Mouse (Mus musculus): ENCODE results near the gene Myt1l. TPM values are rescaled to one million over a fixed set of nuclear protein-coding genes. Genes with fewer than 3 reads are reported as not detected.
A peak's percentile ranks its signal among the peaks of the same experiment; 100 is the strongest.

Gene Myt1l
- polyA plus RNA-seq, 1 experiment from 2014 or later: 66.5 TPM

- H3K4me2 ChIP-seq (replicated peaks): peak overlapping the region; percentile 46
- no peak overlapping the region for H3K27ac ChIP-seq
- peaks cover 23% of the 10 kb centered on the region for H3K4me1 ChIP-seq
- no peak for ATAC-seq (ENCODE audit: low FRiP score, low read depth)
- H3K9ac ChIP-seq: no peak overlapping the region
- H3K9me3 ChIP-seq: no peaks in the 10 kb centered on the region
- 52% methylated on average over 5 of the region's 5 CpGs for WGBS
- H3K4me3 ChIP-seq: no peak overlapping the region
- H3K36me3 ChIP-seq: no peaks in the 10 kb centered on the region
- H3K27me3 ChIP-seq (replicated peaks): no peaks in the 10 kb centered on the region
Measured at GRCm38 (mm10) chr12:29539106-29539505, 10.9 kb downstream of the Myt1l start.

GRCm38 (mm10) chr12:29540741-29541140, 12.6 kb downstream of the Myt1l start:
- Histone ChIP-seq H3K9me3 (no peaks in the 10 kb centered on the region), H3K4me2 (replicated peaks) (no peak overlapping the region), H3K9ac (no peak overlapping the region), H3K4me3 (no peak overlapping the region), H3K27me3 (replicated peaks) (no peaks in the 10 kb centered on the region), H3K27ac (no peak overlapping the region), H3K36me3 (no peaks in the 10 kb centered on the region), H3K4me1 (peaks cover 16% of the 10 kb centered on the region)
- no peak for ATAC-seq (ENCODE audit: low FRiP score, low read depth)
- 85% methylated on average over 5 of the region's 5 CpGs for WGBS

GRCm38 (mm10) chr12:29546073-29546472, 17.9 kb downstream of the Myt1l start:
- Histone ChIP-seq H3K27ac (no peak overlapping the region), H3K4me3 (no peak overlapping the region), H3K4me2 (replicated peaks) (no peak overlapping the region), H3K4me1 (peaks cover 9% of the 10 kb centered on the region; the same call in 1 of the 2 replicates), H3K36me3 (no peaks in the 10 kb centered on the region), H3K9ac (no peak overlapping the region), H3K9me3 (no peaks in the 10 kb centered on the region), H3K27me3 (replicated peaks) (no peaks in the 10 kb centered on the region)
- 59% methylated on average over 3 of the region's 3 CpGs for WGBS
- no peak for ATAC-seq (ENCODE audit: low FRiP score, low read depth)

DNA sequence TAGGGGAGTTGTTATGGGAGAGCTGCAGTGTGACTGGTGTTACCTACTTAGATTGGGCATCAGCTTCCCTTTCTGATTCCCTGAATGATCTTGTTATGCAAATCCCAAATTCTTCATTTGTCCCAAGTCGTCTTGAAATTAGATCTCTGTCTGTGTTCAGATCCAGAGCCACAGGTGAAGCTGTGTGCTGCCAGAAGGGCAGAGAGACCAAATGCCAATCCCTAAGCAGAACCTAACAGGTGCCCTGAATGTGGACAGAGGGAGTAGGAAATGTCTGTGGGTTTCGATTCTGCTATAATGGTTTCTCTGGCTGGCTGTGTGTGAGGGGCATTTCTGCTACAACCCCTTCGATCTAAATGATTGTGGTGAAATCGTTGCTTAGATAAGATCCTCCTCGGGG, 18.9 kb downstream of the Myt1l start:
- Histone ChIP-seq H3K27ac (no peak overlapping the region), H3K36me3 (no peaks in the 10 kb centered on the region), H3K4me3 (no peak overlapping the region), H3K9ac (no peak overlapping the region), H3K27me3 (replicated peaks) (no peaks in the 10 kb centered on the region), H3K9me3 (no peaks in the 10 kb centered on the region), H3K4me2 (replicated peaks) (no peak overlapping the region), H3K4me1 (peaks cover 9% of the 10 kb centered on the region; the same call in 1 of the 2 replicates)
- no peak for ATAC-seq (ENCODE audit: low FRiP score, low read depth)
- WGBS: 84% methylated on average over 5 of the region's 5 CpGs

GRCm38 (mm10) chr12:29547755-29548154, 19.6 kb downstream of the Myt1l start:
- no peak overlapping the region for H3K27ac ChIP-seq
- H3K4me2 ChIP-seq (replicated peaks): no peak overlapping the region
- no peak for ATAC-seq (ENCODE audit: low FRiP score, low read depth)
- H3K9me3 ChIP-seq: no peaks in the 10 kb centered on the region
- H3K4me3 ChIP-seq: no peak overlapping the region
- H3K27me3 ChIP-seq (replicated peaks): no peaks in the 10 kb centered on the region
- peaks cover 9% of the 10 kb centered on the region; the same call in 1 of the 2 replicates for H3K4me1 ChIP-seq
- H3K9ac ChIP-seq: no peak overlapping the region
- H3K36me3 ChIP-seq: no peaks in the 10 kb centered on the region
- 71% methylated on average over 6 of the region's 6 CpGs for WGBS

DNA sequence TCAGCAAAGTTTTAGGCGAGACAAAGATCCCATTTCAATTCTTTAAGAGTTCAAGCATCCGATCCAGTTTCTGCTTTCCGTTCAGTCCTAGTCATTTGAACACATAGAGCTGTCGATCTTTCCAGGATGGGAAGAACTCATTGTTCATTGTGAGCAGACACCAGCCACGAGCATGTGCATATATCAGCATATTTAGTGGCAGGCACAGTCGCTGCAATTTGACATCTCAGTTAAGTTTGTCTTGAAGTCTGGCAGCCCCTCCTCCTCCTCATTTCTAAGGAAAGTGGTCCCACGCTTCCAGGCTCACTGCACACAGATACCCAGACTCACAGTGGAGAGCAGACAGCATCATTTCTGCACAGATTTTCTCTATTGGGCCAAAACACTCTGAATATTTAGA, 25.0 kb downstream of the Myt1l start:
- Histone ChIP-seq H3K27me3 (replicated peaks) (no peaks in the 10 kb centered on the region), H3K4me1 (peaks cover 8% of the 10 kb centered on the region; the same call in 1 of the 2 replicates), H3K27ac (no peak overlapping the region), H3K9me3 (no peaks in the 10 kb centered on the region), H3K9ac (no peak overlapping the region), H3K4me3 (no peak overlapping the region), H3K36me3 (no peaks in the 10 kb centered on the region), H3K4me2 (replicated peaks) (no peak overlapping the region)
- 65% methylated on average over 7 of the region's 7 CpGs for WGBS
- ATAC-seq (ENCODE audit: low FRiP score, low read depth): no peak

- 80% methylated on average over 4 of the region's 4 CpGs for WGBS
- H3K27me3 ChIP-seq (replicated peaks): no peaks in the 10 kb centered on the region
- no peak overlapping the region for H3K4me3 ChIP-seq
- no peak for ATAC-seq (ENCODE audit: low FRiP score, low read depth)
- no peak overlapping the region for H3K9ac ChIP-seq
- no peak overlapping the region for H3K27ac ChIP-seq
- H3K4me2 ChIP-seq (replicated peaks): no peak overlapping the region
- no peaks in the 10 kb centered on the region for H3K36me3 ChIP-seq
- peaks cover 8% of the 10 kb centered on the region; the same call in 1 of the 2 replicates for H3K4me1 ChIP-seq
- no peaks in the 10 kb centered on the region for H3K9me3 ChIP-seq
Measured at GRCm38 (mm10) chr12:29555718-29556117, 27.5 kb downstream of the Myt1l start.

GRCm38 (mm10) chr12:29556408-29556807, 28.2 kb downstream of the Myt1l start:
- H3K4me2 ChIP-seq (replicated peaks): no peak overlapping the region
- H3K9me3 ChIP-seq: no peaks in the 10 kb centered on the region
- H3K4me3 ChIP-seq: no peak overlapping the region
- H3K9ac ChIP-seq: no peak overlapping the region
- H3K4me1 ChIP-seq: peaks cover 8% of the 10 kb centered on the region; the same call in 1 of the 2 replicates
- H3K36me3 ChIP-seq: no peaks in the 10 kb centered on the region
- 36% methylated on average over 3 of the region's 3 CpGs for WGBS
- ATAC-seq (ENCODE audit: low FRiP score, low read depth): no peak
- no peaks in the 10 kb centered on the region for H3K27me3 ChIP-seq (replicated peaks)
- H3K27ac ChIP-seq: no peak overlapping the region

- peaks cover 8% of the 10 kb centered on the region; the same call in 1 of the 2 replicates for H3K4me1 ChIP-seq
- 67% methylated on average over 6 of the region's 6 CpGs for WGBS
- no peak overlapping the region for H3K4me3 ChIP-seq
- ATAC-seq (ENCODE audit: low FRiP score, low read depth): no peak
- no peak overlapping the region for H3K27ac ChIP-seq
- no peak overlapping the region for H3K9ac ChIP-seq
- H3K9me3 ChIP-seq: no peaks in the 10 kb centered on the region
- H3K36me3 ChIP-seq: no peaks in the 10 kb centered on the region
- no peaks in the 10 kb centered on the region for H3K27me3 ChIP-seq (replicated peaks)
- H3K4me2 ChIP-seq (replicated peaks): no peak overlapping the region
Measured at GRCm38 (mm10) chr12:29556901-29557300, 28.7 kb downstream of the Myt1l start.

DNA sequence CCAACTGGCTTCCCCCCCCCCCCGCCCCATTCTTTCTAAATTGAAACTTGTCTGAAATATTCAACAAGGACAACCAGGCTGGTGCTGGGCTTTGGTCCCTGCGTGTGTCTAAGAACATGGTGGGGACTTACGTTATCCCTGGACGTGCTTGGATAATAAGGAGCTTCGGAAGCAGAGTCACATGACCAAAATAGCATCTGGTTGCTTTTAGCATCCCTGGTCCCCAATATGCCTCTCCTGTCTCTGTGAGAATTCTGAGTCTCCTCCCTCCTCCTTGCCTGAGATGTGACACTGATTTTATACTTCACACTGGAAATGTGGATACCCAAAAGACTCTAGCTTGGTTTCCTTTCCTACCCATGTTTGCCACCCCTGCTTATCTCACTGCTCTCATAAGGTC, 31.6 kb downstream of the Myt1l start:
- Histone ChIP-seq H3K9me3 (no peaks in the 10 kb centered on the region), H3K27me3 (replicated peaks) (no peaks in the 10 kb centered on the region), H3K4me1 (peaks cover 8% of the 10 kb centered on the region; the same call in 1 of the 2 replicates), H3K4me3 (no peak overlapping the region), H3K27ac (no peak overlapping the region), H3K9ac (no peak overlapping the region), H3K4me2 (replicated peaks) (no peak overlapping the region), H3K36me3 (no peaks in the 10 kb centered on the region)
- no peak for ATAC-seq (ENCODE audit: low FRiP score, low read depth)
- WGBS: 80% methylated on average over 5 of the region's 5 CpGs

DNA sequence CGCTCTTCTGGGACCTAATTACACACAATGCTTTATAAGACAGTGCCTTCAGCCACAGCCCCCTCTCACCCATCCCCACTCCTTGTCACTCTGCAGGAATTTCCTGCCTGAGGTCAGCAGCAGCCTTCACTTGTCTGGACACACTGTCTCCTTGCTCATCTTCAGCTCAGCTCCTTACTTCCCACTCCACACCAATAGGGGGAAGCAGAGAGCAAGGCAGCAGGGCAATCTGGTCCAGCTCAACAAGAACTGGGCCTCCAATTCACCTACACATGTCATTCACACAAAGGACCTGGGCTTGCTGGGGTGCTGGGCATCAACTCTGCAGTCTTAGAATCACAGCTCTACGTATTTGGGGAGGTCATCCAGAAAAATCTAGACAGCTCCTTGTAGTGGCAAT, 33.0 kb downstream of the Myt1l start:
- Histone ChIP-seq H3K27ac (no peak overlapping the region), H3K4me2 (replicated peaks) (no peak overlapping the region), H3K9me3 (no peaks in the 10 kb centered on the region), H3K4me1 (peaks cover 5% of the 10 kb centered on the region; the same call in 1 of the 2 replicates), H3K9ac (no peak overlapping the region), H3K4me3 (no peak overlapping the region), H3K36me3 (no peaks in the 10 kb centered on the region), H3K27me3 (replicated peaks) (no peaks in the 10 kb centered on the region)
- WGBS: 90% methylated on average over 2 of the region's 2 CpGs
- no peak for ATAC-seq (ENCODE audit: low FRiP score, low read depth)

GRCm38 (mm10) chr12:29569311-29569710, 41.1 kb downstream of the Myt1l start:
- Histone ChIP-seq H3K27me3 (replicated peaks) (no peaks in the 10 kb centered on the region), H3K9me3 (no peaks in the 10 kb centered on the region)
- ATAC-seq (ENCODE audit: low FRiP score, low read depth): no peak

GRCm38 (mm10) chr12:29570351-29570750, 42.2 kb downstream of the Myt1l start:
- Histone ChIP-seq H3K36me3 (no peaks in the 10 kb centered on the region; the same call in 1 of the 2 replicates), H3K27ac (no peak overlapping the region), H3K9ac (no peak overlapping the region), H3K27me3 (replicated peaks) (no peaks in the 10 kb centered on the region), H3K9me3 (no peaks in the 10 kb centered on the region), H3K4me1 (no peaks in the 10 kb centered on the region), H3K4me3 (no peak overlapping the region), H3K4me2 (replicated peaks) (no peak overlapping the region)
- no peak for ATAC-seq (ENCODE audit: low FRiP score, low read depth)
- 93% methylated on average over 6 of the region's 6 CpGs for WGBS

More at GRCm38 (mm10) chr12:29569311-29569710, 41.1 kb downstream of the Myt1l start:
- Histone ChIP-seq H3K4me3 (no peak overlapping the region), H3K4me2 (replicated peaks) (no peak overlapping the region), H3K9ac (no peak overlapping the region), H3K4me1 (no peaks in the 10 kb centered on the region), H3K36me3 (no peaks in the 10 kb centered on the region; the same call in 1 of the 2 replicates), H3K27ac (no peak overlapping the region)
- 84% methylated on average over 7 of the region's 7 CpGs for WGBS
